Mouse (Mus musculus) C2C12 (cell line): ENCODE measurements around the gene Htr3b. TPM values are rescaled to one million over a fixed set of nuclear protein-coding genes. Genes with fewer than 3 reads are reported as not detected.
A peak's percentile ranks its signal among the peaks of the same experiment; 100 is the strongest.
"Not testable (repeated sequence)": the region's sequence is repeated elsewhere in the genome, so short reads cannot be mapped to it uniquely, and the experiment has no call there.

Experiments used
- H3K27me3 ChIP-seq: one replicate; pipeline ENCODE4 v1.6.1; 2011; ENCODE audit not compliant: control insufficient read depth, insufficient read depth, insufficient read length
- H3K36me3 ChIP-seq: one replicate; pipeline ENCODE4 v1.6.1; 2011; ENCODE audit not compliant: control insufficient read depth, insufficient read depth
- H3K4me3 ChIP-seq: one replicate; pipeline ENCODE4 v1.5.1; 2011; ENCODE audit warnings: mild to moderate bottlenecking, control low read depth; ENCODE audit not compliant: poor library complexity, insufficient read depth, severe bottlenecking
- H3K79me2 ChIP-seq: one replicate; pipeline ENCODE4 v1.6.1; 2011; ENCODE audit not compliant: control insufficient read depth, insufficient read depth
- H3K79me3 ChIP-seq: one replicate; pipeline ENCODE4 v1.6.1; 2011; ENCODE audit warnings: low read depth, control low read depth
- H3ac ChIP-seq: one replicate; pipeline ENCODE3; 2011; ENCODE audit warnings: low read depth; ENCODE audit not compliant: control insufficient read depth, insufficient read length
- CEBPB ChIP-seq: IDR thresholded peaks from one replicate; pipeline ENCODE4 v1.6.1; 2011; ENCODE audit warnings: low read depth, mild to moderate bottlenecking, control low read depth, moderate library complexity
- CTCF ChIP-seq: IDR thresholded peaks from one replicate; pipeline ENCODE4 v1.5.1; 2011; ENCODE audit not compliant: control insufficient read depth, insufficient read depth, insufficient read length
- FOSL1 ChIP-seq: IDR thresholded peaks from one replicate; pipeline ENCODE4 v1.8.0; 2011; ENCODE audit warnings: mild to moderate bottlenecking, low read length; ENCODE audit not compliant: poor library complexity, insufficient read depth, severe bottlenecking
- MAX ChIP-seq: IDR thresholded peaks from one replicate; pipeline ENCODE4 v1.6.1; 2011; ENCODE audit warnings: mild to moderate bottlenecking, control low read depth
- MYOD1 ChIP-seq: IDR thresholded peaks from one replicate; pipeline ENCODE4 v1.6.1; 2011; ENCODE audit warnings: low read depth; ENCODE audit not compliant: control insufficient read depth, insufficient read length
- MYOG ChIP-seq: IDR thresholded peaks from one replicate; pipeline ENCODE4 v1.6.1; 2011; ENCODE audit not compliant: control insufficient read depth, insufficient read length; ENCODE audit errors: extremely low read depth
- USF1 ChIP-seq: IDR thresholded peaks from one replicate; pipeline ENCODE4 v1.6.1; 2011; ENCODE audit warnings: low read depth, mild to moderate bottlenecking, control low read depth, moderate library complexity
- polyA plus RNA-seq: library from polyadenylated mRNA; unstranded; fragments of >200 nt; fragmentation: generic; extraction: Trizol; gene quantifications from one replicate; pipeline ENCODE4 v1.2.1, GENCODE M21; 2012; ENCODE audit warnings: missing spikeins

Gene Htr3b
- polyA plus RNA-seq, 1 experiment: not detected

GRCm38 (mm10) chr9:48987201-48988101, 22.7 kb upstream of the Htr3b start:
- peaks cover 9% of the 10 kb centered on the region for H3K79me3 ChIP-seq
- H3ac ChIP-seq: no peak overlapping the region
- TF ChIP-seq MYOD1 (no peak), USF1 (no peak), CTCF (no peak), CEBPB (no peak), MAX (no peak), MYOG (no peak), FOSL1 (no peak)
- H3K4me3 ChIP-seq: no peak overlapping the region
- H3K27me3 ChIP-seq: no peaks in the 10 kb centered on the region
- no peaks in the 10 kb centered on the region for H3K36me3 ChIP-seq
- H3K79me2 ChIP-seq: peaks cover 32% of the 10 kb centered on the region

- Histone ChIP-seq H3K79me3 (peaks cover 9% of the 10 kb centered on the region), H3K36me3 (no peaks in the 10 kb centered on the region), H3ac (no peak overlapping the region), H3K4me3 (no peak overlapping the region), H3K27me3 (no peaks in the 10 kb centered on the region), H3K79me2 (peaks cover 32% of the 10 kb centered on the region)
- TF ChIP-seq MYOG: no peak
- no peak for TF ChIP-seq CEBPB
- no peak for TF ChIP-seq USF1
- TF ChIP-seq CTCF: no peak
- no peak for TF ChIP-seq FOSL1
- TF ChIP-seq MAX: no peak
- TF ChIP-seq MYOD1: no peak
Observed at GRCm38 (mm10) chr9:48986616-48987141, 21.9 kb upstream of the Htr3b start.

- no peaks in the 10 kb centered on the region for H3K36me3 ChIP-seq
- H3ac ChIP-seq: peak overlapping the region; percentile 85
- peaks cover 8% of the 10 kb centered on the region for H3K79me3 ChIP-seq
- H3K27me3 ChIP-seq: no peaks in the 10 kb centered on the region
- peak overlapping the region; percentile 45 for H3K4me3 ChIP-seq
- TF ChIP-seq MAX (no peak), MYOD1 (no peak), FOSL1 (no peak), USF1 (no peak), CEBPB (no peak), CTCF (no peak), MYOG (no peak)
- peaks cover 32% of the 10 kb centered on the region for H3K79me2 ChIP-seq
Observed at GRCm38 (mm10) chr9:48985708-48986088, 20.9 kb upstream of the Htr3b start.

- no peaks in the 10 kb centered on the region for H3K36me3 ChIP-seq
- peaks cover 32% of the 10 kb centered on the region for H3K79me2 ChIP-seq
- H3K79me3 ChIP-seq: peaks cover 7% of the 10 kb centered on the region
- peak within 1 kb of the TSS; percentile 85 for H3ac ChIP-seq
- no peaks in the 10 kb centered on the region for H3K27me3 ChIP-seq
- TF ChIP-seq CEBPB (no peak), FOSL1 (no peak), MYOG (no peak), CTCF (no peak), USF1 (peak; percentile 95), MYOD1 (peak; percentile 35), MAX (peak; percentile 26)
- H3K4me3 ChIP-seq: peak within 1 kb of the TSS; percentile 45
Observed at GRCm38 (mm10) chr9:48984845-48985707, 20.3 kb upstream of the Htr3b start, which contains the start of gene Usp28. Gene Usp28 (plus strand): TSS chr9:48985375.

GRCm38 (mm10) chr9:48984320-48984844, 19.6 kb upstream of the Htr3b start:
- Histone ChIP-seq H3K27me3 (no peaks in the 10 kb centered on the region), H3K79me3 (peaks cover 7% of the 10 kb centered on the region), H3ac (no peak overlapping the region), H3K36me3 (no peaks in the 10 kb centered on the region), H3K4me3 (peak overlapping the region; percentile 30), H3K79me2 (peaks cover 32% of the 10 kb centered on the region)
- no peak for TF ChIP-seq MAX
- no peak for TF ChIP-seq CEBPB
- no peak for TF ChIP-seq CTCF
- no peak for TF ChIP-seq MYOG
- no peak for TF ChIP-seq FOSL1
- TF ChIP-seq MYOD1: no peak
- TF ChIP-seq USF1: no peak

- not testable (repeated sequence) for H3K27me3 ChIP-seq, H3ac ChIP-seq, H3K79me3 ChIP-seq, H3K4me3 ChIP-seq, H3K36me3 ChIP-seq
- peaks cover 32% of the 10 kb centered on the region for H3K79me2 ChIP-seq
Observed at GRCm38 (mm10) chr9:48983801-48984200, 19.0 kb upstream of the Htr3b start.
